Mouse (Mus musculus) bone marrow, adult 2 months (tissue): ENCODE data around the gene Gm26897. TPM values are rescaled to one million over a fixed set of nuclear protein-coding genes. Genes with fewer than 3 reads are reported as not detected.

Experiments used
- H3K27ac ChIP-seq: fragments of 200-500 bp; 2 replicates; pipeline ENCODE4 v1.5.1; 2012; ENCODE audit warnings: low read depth, mild to moderate bottlenecking, control low read depth, inconsistent platforms, low read length; ENCODE audit not compliant: control insufficient read depth, poor library complexity, insufficient read depth
- H3K4me1 ChIP-seq: fragments of 200-500 bp; 2 replicates; pipeline ENCODE4 v1.6.1; 2011; ENCODE audit warnings: low read length; ENCODE audit not compliant: control insufficient read depth, insufficient read depth
- H3K4me3 ChIP-seq: fragments of 200-500 bp; replicated peaks from 2 replicates; pipeline ENCODE3; 2011; ENCODE audit warnings: mild to moderate bottlenecking, low read depth, low read length, control low read depth; ENCODE audit not compliant: control insufficient read depth
- CTCF ChIP-seq: fragments of 200-500 bp; IDR thresholded peaks from 2 replicates; pipeline ENCODE4 v1.5.1; 2011; ENCODE audit warnings: low read length, control low read depth; ENCODE audit not compliant: control insufficient read depth, insufficient read depth
- POLR2A ChIP-seq: fragments of 200-500 bp; IDR thresholded peaks from 2 replicates; pipeline ENCODE4 v1.6.1; 2011; ENCODE audit warnings: low read depth, mild to moderate bottlenecking, control low read depth, low read length, borderline replicate concordance; ENCODE audit not compliant: control insufficient read depth
- WGBS: fragments of 180-500 bp; shearing (Covaris S2); methylation state at CpG from one replicate; pipeline ENCODE4 v1.1.7; 2018; 5-methylcytosine and 5-hydroxymethylcytosine counted together
- polyA plus RNA-seq: library from polyadenylated mRNA; stranded (reverse); fragments of >200 nt; gene quantifications from 2 replicates; pipeline ENCODE4 v1.2.4, GENCODE M21; 2011; ENCODE audit warnings: low replicate concordance; ENCODE audit not compliant: missing spikeins, insufficient read depth, insufficient read length

Gm26897 gene
- polyA plus RNA-seq, 1 experiment: not detected

DNA sequence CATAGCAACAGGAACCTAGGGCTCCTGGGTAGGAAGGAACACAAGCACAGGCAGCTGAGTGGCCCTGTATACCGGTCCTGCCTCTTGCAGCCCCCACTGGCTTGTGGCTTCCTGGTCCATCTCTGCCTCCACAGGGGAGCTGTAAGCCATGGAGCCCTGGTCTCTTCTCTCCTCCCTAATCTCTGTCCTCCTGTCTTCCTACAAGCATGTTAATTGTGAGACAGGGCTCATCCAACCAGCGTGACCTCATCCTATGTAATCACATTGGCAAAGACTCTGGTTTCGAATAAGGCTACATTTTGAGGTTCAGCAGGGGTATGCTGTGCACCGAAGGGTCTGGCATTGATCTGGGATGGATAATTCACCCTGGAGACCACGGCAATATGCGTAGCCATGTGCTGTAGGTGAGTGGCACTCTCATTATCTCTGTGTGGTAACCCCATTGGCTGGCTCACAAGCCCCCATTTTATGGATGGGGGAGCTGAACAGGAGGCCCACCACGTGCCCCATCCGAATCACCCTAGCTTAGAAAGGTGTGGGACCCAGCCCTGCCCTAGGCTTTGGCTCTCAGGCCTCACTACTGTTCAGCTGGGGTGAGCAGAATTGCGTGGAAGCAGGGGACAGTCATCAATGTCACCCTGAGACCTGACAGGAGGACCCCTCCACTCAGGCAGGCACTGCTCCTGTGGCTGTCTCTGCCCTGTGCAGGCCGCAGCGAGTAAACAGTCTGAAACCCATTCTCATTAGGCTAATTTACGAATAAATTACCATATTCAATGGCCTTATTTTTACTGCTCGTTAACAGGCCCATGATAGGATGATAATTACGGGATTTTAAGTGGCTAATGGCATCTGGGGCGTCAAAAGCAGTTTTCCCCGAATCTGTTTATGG, 6.9 kb downstream of the Gm26897 start:
- Histone ChIP-seq H3K27ac (no peak overlapping the region), H3K4me1 (no peaks in the 10 kb centered on the region; the same call in 1 of the 2 replicates), H3K4me3 (no peak overlapping the region)
- no peak for TF ChIP-seq POLR2A
- TF ChIP-seq CTCF: no peak
- 54% methylated on average over 16 of the region's 16 CpGs for WGBS

DNA sequence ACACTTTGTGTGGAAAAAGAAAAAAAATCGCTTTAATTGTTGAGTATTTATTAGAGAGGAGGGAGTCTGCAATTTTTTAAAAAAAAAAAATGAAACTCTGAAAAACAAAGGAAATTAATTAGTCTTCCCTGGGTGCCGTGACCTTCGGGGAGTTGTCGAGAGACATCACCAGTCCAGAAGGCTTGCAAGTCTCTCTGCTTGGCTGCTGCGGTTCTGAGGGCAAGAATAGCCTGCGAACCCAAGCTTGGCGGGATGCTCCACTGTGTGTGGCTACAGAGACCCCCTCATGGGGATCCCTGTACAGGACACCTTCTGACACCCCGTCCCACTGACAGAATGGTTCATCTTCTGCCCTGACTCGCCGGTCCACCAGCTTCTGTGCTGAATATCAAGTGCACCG, 7.6 kb downstream of the Gm26897 start:
- TF ChIP-seq POLR2A: no peak
- TF ChIP-seq CTCF: no peak
- 26% methylated on average over 11 of the region's 11 CpGs for WGBS
- H3K27ac ChIP-seq: no peak overlapping the region
- no peaks in the 10 kb centered on the region; the same call in 1 of the 2 replicates for H3K4me1 ChIP-seq
- no peak overlapping the region for H3K4me3 ChIP-seq

DNA sequence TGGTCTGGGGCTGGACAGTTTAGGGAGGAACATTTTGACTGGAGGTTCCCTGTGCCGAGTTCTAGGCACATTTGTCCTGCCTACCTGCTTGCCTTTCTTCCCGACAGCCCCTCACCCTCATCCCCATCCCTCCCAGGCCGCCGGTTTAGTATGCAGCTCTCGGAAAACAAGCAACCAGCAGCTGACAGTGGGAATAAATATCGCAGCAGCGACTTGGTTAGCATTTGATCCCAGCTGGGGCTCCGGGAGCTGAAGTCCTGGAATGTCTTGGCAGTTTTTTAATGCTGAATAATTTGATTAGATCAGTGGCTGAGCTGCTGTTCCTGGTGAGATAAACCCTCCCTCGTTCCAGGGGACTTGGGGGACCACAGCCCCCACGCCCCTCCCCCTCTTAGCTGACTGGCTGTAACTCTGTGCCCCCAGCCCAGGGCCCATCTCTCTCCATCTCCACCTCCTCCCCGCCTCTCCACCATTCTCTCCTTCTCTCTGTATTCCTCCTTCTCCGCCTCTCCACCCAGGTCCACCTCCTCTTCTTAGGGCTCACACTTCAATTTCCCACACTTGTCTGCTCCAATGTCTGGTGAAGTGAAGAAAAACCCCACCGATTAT, 8.7 kb downstream of the Gm26897 start:
- 44% methylated on average over 13 of the region's 13 CpGs for WGBS

DNA sequence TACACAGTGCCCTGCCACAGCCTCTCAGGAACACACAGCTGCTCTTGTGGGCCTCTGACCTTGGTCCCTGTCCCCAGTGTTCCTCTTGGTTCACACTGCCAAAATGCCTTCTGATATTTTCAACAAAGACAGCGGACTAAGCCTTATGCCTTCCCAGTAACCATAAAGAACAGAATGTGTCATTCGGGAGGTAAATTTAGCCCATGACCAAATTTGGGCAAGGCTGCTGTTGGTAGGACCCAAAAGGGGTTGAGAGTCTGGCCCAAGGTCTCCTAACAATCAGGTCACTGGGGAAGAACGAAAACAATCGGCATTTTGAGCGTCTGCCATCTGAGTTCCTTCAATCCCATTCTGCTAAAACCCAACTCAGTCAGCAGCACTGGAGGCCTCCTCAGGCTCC, 15.9 kb downstream of the Gm26897 start:
- H3K4me3 ChIP-seq: no peak overlapping the region
- H3K27ac ChIP-seq: no peak overlapping the region
- H3K4me1 ChIP-seq: no peaks in the 10 kb centered on the region
- TF ChIP-seq POLR2A (no peak), CTCF (no peak)
- 76% methylated on average over 5 of the region's 5 CpGs for WGBS

More for the DNA sequence above, 8.7 kb downstream of the Gm26897 start:
- no peak overlapping the region for H3K27ac ChIP-seq
- TF ChIP-seq CTCF: no peak
- no peak for TF ChIP-seq POLR2A
- H3K4me1 ChIP-seq: no peaks in the 10 kb centered on the region; the same call in 1 of the 2 replicates
- no peak overlapping the region for H3K4me3 ChIP-seq

DNA sequence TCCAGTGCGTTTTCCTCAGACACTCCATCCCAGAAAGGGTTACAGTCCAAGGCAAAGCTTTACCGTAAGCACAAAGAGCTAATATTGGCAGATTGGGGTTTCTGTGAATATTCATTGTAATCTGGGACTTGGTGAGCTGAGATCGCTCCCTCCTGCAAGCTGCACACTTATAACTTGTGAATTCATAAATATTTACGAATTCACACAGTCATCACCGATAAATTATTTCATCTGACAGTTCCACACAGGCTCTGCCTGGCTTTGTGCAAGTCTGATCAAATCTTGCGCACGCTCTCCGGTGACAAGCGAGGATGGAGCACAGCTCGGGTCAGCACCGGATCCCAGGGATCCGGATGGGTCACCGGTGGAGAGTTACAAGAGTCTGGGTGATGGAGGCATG, 16.4 kb downstream of the Gm26897 start:
- Histone ChIP-seq H3K27ac (no peak overlapping the region), H3K4me1 (no peaks in the 10 kb centered on the region), H3K4me3 (no peak overlapping the region)
- 88% methylated on average over 13 of the region's 13 CpGs for WGBS
- TF ChIP-seq CTCF: no peak
- TF ChIP-seq POLR2A: no peak

DNA sequence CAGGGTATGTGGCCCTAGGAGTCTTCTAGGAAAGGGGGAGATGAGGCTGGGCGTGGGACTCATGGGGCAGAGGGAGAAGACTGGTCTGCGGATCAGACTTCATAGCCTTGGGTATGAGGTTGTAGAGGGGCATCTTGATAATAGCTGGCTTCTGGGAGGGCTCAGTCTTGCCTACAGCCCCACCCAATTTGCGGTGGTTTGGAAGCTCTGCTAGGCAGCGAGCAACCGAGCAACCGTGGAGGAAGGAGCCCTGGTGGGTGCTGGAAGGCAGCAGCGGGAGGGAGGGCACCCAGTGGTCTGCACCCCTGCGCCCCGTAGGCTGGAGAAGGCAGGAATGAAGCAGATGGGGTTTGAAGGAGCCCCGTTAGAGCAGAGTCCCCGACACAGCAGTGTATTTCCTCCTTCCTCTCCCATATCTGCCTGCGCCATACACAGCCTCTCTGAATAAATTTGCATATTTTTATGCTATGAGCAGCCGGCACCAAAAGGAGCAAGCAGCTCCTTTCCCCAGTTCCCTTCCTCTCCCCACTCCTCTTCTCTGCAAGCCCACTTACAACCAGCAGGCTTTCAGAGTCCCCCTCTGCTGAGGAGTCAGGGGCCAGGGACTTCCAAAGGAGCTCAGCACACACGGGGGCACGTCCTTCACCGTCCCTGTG, 20.9 kb downstream of the Gm26897 start:
- 10% methylated on average over 16 of the region's 16 CpGs for WGBS
- H3K27ac ChIP-seq: no peak overlapping the region
- no peak overlapping the region for H3K4me3 ChIP-seq
- TF ChIP-seq CTCF (no peak), POLR2A (no peak)
- H3K4me1 ChIP-seq: no peaks in the 10 kb centered on the region

DNA sequence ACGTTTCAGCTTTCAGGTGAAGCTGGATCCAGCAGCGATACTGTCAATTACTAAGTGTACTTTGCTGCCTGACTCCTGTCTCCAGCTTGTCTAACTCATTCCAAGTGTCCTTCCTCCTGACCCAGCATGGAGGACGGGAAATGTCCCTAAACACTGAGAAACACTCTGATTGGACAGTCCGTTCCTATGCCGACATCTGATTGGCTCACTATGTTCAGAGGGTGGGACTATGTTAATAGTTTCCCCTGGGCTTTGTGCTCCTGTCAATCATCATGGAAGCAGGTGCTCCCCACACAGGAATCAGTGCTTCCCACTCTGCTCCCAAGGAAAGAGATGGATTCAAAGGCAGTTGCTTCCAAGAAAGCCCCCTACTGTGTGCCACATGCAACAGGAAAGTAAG, 21.6 kb downstream of the Gm26897 start:
- WGBS: 25% methylated on average over 5 of the region's 5 CpGs
- Histone ChIP-seq H3K27ac (no peak overlapping the region), H3K4me3 (no peak overlapping the region), H3K4me1 (no peaks in the 10 kb centered on the region)
- TF ChIP-seq POLR2A: no peak
